Mouse (Mus musculus) NIH3T3 (cell line): ENCODE data around the gene Srr.

Experiments used
- DNase-seq: peaks from one replicate; pipeline ENCODE4 v3.0.0-alpha.2; 2012; ENCODE audit warnings: low read depth

The Srr gene

GRCm38 (mm10) chr11:74907850-74908249 lies 17.9 kb downstream of the Srr start:
- DNase-seq = no peak

- no peak for DNase-seq
Observed at GRCm38 (mm10) chr11:74902416-74902815, 23.3 kb downstream of the Srr start.

- no peak for DNase-seq
Observed at GRCm38 (mm10) chr11:74901555-74901954, 24.2 kb downstream of the Srr start.

- DNase-seq = no peak
Observed at GRCm38 (mm10) chr11:74898517-74898827, 27.3 kb downstream of the Srr start.

GRCm38 (mm10) chr11:74897678-74898516 lies 27.9 kb downstream of the Srr start, which contains the start of gene Tsr1:
Tsr1 (plus strand) TSS chr11:74898071.
- DNase-seq = peak; percentile 95

GRCm38 (mm10) chr11:74896901-74897677 lies 28.7 kb downstream of the Srr start, which contains the start of gene Sgsm2:
Sgsm2 (minus strand) TSS chr11:74897060.
- peak; percentile 88 for DNase-seq

GRCm38 (mm10) chr11:74895980-74896900 lies 29.5 kb downstream of the Srr start:
- peak; percentile 79 for DNase-seq

- DNase-seq = no peak
Observed at GRCm38 (mm10) chr11:74894619-74895018, 31.1 kb downstream of the Srr start.

GRCm38 (mm10) chr11:74883098-74883497 lies 42.6 kb downstream of the Srr start:
- no peak for DNase-seq

GRCm38 (mm10) chr11:74881979-74882378 lies 43.8 kb downstream of the Srr start:
- DNase-seq = peak; percentile 29

- DNase-seq = peak; percentile 55
Observed at GRCm38 (mm10) chr11:74880999-74881398, 44.7 kb downstream of the Srr start.

GRCm38 (mm10) chr11:74876801-74877200 lies 48.9 kb downstream of the Srr start:
- peak; percentile 72 for DNase-seq

GRCm38 (mm10) chr11:74874630-74875029 lies 51.1 kb downstream of the Srr start:
- DNase-seq = no peak

- DNase-seq = peak; percentile 65
Observed at GRCm38 (mm10) chr11:74870991-74871622, 54.6 kb downstream of the Srr start.

GRCm38 (mm10) chr11:74870544-74870943 lies 55.2 kb downstream of the Srr start:
- DNase-seq = peak; percentile 17

GRCm38 (mm10) chr11:74869603-74870002 lies 56.1 kb downstream of the Srr start:
- DNase-seq = no peak

GRCm38 (mm10) chr11:74868046-74868760 lies 57.5 kb downstream of the Srr start:
- no peak for DNase-seq

GRCm38 (mm10) chr11:74867181-74867580 lies 58.6 kb downstream of the Srr start:
- no peak for DNase-seq

GRCm38 (mm10) chr11:74866640-74867039 lies 59.1 kb downstream of the Srr start:
- peak; percentile 67 for DNase-seq

GRCm38 (mm10) chr11:74865252-74865651 lies 60.5 kb downstream of the Srr start:
- DNase-seq = no peak

GRCm38 (mm10) chr11:74864421-74864820 lies 61.3 kb downstream of the Srr start:
- no peak for DNase-seq
